Mouse (Mus musculus) forebrain, embryonic 11.5 days (tissue): ENCODE data around the gene Dynlt1c. TPM values are rescaled to one million over a fixed set of nuclear protein-coding genes. Genes with fewer than 3 reads are reported as not detected.
"Not testable (repeated sequence)": the region's sequence is repeated elsewhere in the genome, so short reads cannot be mapped to it uniquely, and the experiment has no call there.

ENCODE experiments used
- ATAC-seq: fragments of 200-750 bp; cut with Nextera tagmentation; replicated peaks from 2 replicates; pipeline ENCODE4 v1.8.0; 2017; ENCODE audit warnings: moderate TSS enrichment; ENCODE audit not compliant: low FRiP score
- DNase-seq: peaks from one replicate; pipeline ENCODE4 v3.0.0-alpha.2; 2017; ENCODE audit warnings: low spot score
- H3K27ac ChIP-seq: fragments of 300-500 bp; sonication (generic); 2 replicates; pipeline ENCODE4 v1.5.1; 2014; ENCODE audit warnings: low read depth, low read length
- H3K27me3 ChIP-seq: fragments of 300-500 bp; sonication (generic); 2 replicates; pipeline ENCODE4 v1.6.1; 2014; ENCODE audit warnings: mild to moderate bottlenecking, low read length, mixed read lengths; ENCODE audit not compliant: control insufficient read depth, insufficient read depth
- H3K36me3 ChIP-seq: fragments of 300-500 bp; sonication (generic); 2 replicates; pipeline ENCODE4 v1.6.1; 2014; ENCODE audit warnings: mild to moderate bottlenecking, low read length, moderate library complexity, mixed read lengths; ENCODE audit not compliant: control insufficient read depth, insufficient read depth
- H3K4me1 ChIP-seq: fragments of 300-500 bp; sonication (generic); replicated peaks from 2 replicates; pipeline ENCODE4 v1.6.1; 2014; ENCODE audit warnings: low read length, mixed read lengths; ENCODE audit not compliant: control insufficient read depth, insufficient read depth
- H3K4me2 ChIP-seq: fragments of 300-500 bp; sonication (generic); 2 replicates; pipeline ENCODE4 v1.6.1; 2014; ENCODE audit warnings: low read depth, mild to moderate bottlenecking, low read length, moderate library complexity, mixed read lengths; ENCODE audit not compliant: severe bottlenecking
- H3K4me3 ChIP-seq: fragments of 300-500 bp; sonication (generic); 2 replicates; pipeline ENCODE4 v1.5.1; 2014; ENCODE audit warnings: low read depth, low read length
- H3K9ac ChIP-seq: fragments of 300-500 bp; sonication (generic); 2 replicates; pipeline ENCODE4 v1.6.1; 2014; ENCODE audit warnings: low read length
- H3K9me3 ChIP-seq: fragments of 300-500 bp; sonication (generic); 2 replicates; pipeline ENCODE4 v1.6.1; 2016; ENCODE audit warnings: low read length, mixed read lengths; ENCODE audit not compliant: control insufficient read depth
- WGBS: fragments of 180-500 bp; shearing (Covaris S2); extraction: QIAGEN DNeasy Blood & Tissue Kit; methylation state at CpG from one replicate; pipeline ENCODE4 v1.1.7; 2014; 5-methylcytosine and 5-hydroxymethylcytosine counted together
- polyA plus RNA-seq: library from polyadenylated mRNA; unstranded; fragments of >200 nt; fragmentation: Nextera tagmentation; extraction: Ambion mirVana; gene quantifications from 2 replicates; pipeline ENCODE4 v1.2.1, GENCODE M21; 2014

The Dynlt1c gene
- polyA plus RNA-seq, 1 experiment from 2014 or later: 36.5 TPM

DNA sequence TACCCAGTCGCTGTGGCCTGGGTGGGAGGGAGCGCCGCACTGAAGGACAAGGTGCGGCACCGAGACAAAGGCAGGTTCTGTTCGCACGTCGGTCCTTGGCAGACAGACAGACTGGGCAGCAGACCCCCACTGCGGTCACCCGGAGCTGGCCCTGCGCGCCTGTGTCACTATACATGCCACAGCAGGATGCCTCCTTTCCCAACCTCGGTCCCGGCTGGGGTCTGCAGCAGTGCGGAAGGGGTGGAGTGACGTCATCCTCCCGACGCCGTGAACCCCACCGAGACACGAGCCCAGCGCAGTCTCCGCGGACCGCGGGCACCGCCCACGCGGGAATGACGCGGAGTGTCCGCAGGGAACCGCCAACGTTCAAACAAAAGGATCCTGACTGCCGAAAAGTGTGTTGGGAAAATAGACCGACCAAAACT is 53.6 kb downstream of the Dynlt1c start:
- H3K36me3 ChIP-seq, H3K27ac ChIP-seq, H3K4me1 ChIP-seq, H3K9me3 ChIP-seq, H3K27me3 ChIP-seq: not testable (repeated sequence)
- Histone ChIP-seq H3K4me3 (peak overlapping the region; percentile 46), H3K9ac (peak overlapping the region; percentile 58), H3K4me2 (peak overlapping the region; percentile 37; the same call in 1 of the 2 replicates)
- ATAC-seq: peak; percentile 92
- DNase-seq: peak; percentile 93
- under 1% methylated on average over 35 of the region's 36 CpGs for WGBS

DNA sequence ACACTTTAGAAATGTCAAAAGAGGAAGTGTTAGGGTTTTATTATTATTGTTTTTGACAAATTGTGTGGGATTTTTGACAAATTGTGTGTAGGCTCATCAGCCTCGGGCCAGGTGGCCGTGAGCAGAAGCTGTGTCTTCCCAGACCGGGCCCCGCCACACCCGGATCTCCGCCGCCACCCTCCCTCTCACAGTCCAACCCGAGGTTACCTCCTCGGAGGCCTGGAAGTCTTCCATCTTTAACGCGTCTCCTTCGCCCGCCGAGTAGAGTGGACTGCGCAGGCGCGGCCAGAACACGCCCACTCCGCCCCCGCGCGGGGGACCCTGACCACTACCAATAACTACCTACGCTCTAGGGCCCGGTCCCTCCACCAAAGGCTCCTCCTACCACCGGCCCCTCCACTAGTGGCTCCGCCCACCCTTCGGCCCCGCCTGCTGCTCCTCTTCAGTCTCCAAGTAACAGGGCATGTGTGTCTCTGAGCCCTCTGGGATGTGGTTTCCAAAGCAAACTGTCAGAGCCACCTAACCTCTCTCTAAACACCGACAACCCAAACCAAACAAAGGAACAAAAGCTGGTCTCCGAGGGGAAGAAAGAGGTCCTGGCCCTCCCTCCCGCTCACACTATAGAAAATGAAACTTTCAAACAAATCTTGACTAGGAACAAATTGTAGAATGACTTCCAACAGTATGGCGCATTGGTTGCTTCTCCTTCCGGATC is 54.3 kb downstream of the Dynlt1c start, which contains the start of gene Dynlt1f:
Gene Dynlt1f (minus strand): TSS at position 334 of the 715 bp plus-strand sequence.
- peak within 1 kb of the TSS; percentile 46 for H3K4me3 ChIP-seq
- not testable (repeated sequence) for H3K36me3 ChIP-seq, H3K4me1 ChIP-seq, H3K27ac ChIP-seq, H3K27me3 ChIP-seq, H3K9me3 ChIP-seq
- ATAC-seq: peak; percentile 97
- 4% methylated on average over 21 of the region's 33 CpGs for whole genome bisulfite sequencing
- H3K9ac ChIP-seq: peak within 1 kb of the TSS; percentile 58
- DNase-seq: peak; percentile 48
- H3K4me2 ChIP-seq: peak within 1 kb of the TSS; percentile 37; the same call in 1 of the 2 replicates

DNA sequence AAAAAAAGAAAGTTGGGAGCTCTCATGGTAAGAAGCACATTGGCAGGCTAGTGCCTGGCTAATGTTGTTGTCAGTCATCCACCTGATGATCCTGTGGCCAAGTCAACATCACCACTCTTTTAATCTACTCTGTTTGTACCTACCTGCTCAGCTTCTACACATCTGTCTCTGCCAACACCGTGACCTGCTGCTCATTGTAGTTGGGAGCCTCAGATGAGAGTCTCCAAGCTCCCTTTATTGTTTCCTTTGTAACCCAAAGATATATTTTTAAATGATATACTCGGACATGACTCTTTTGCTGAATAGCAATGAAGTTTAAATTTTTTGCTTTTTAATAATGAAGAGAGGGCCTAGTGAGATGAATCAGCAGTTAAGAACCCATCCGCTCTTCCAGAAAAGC is 55.0 kb downstream of the Dynlt1c start:
- not testable (repeated sequence) for H3K9ac ChIP-seq, DNase-seq, H3K4me2 ChIP-seq, H3K9me3 ChIP-seq, H3K27ac ChIP-seq, ATAC-seq, H3K4me3 ChIP-seq, H3K27me3 ChIP-seq, H3K36me3 ChIP-seq, H3K4me1 ChIP-seq
- WGBS: 95% methylated on average over 1 of the region's 3 CpGs

DNA sequence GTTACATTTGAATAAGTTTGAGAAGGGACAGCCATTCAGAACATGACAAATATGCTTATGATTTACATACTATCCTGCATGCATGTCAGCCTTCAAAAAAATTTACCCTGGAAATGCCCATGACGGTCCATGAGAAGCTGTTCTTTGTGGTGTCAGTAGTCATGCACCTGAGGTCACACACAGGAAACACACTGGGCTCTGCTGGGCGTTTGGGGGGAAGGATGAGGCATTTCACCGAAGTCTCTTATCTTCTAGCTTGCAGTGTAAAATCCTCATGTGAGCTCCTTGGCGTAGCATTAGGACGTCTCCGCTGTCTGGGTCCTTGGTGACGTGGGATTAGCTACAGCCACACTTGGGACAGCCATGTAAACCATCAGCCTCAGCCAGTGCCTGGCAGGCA is 57.3 kb downstream of the Dynlt1c start, which contains the start of gene Sytl3:
Gene Sytl3 (plus strand): TSS at position 293 of the 400 bp plus-strand sequence.
- H3K36me3 ChIP-seq, H3K27ac ChIP-seq, H3K9ac ChIP-seq, H3K27me3 ChIP-seq, H3K4me1 ChIP-seq, H3K4me2 ChIP-seq, ATAC-seq, DNase-seq, H3K9me3 ChIP-seq, H3K4me3 ChIP-seq: not testable (repeated sequence)
- WGBS: 91% methylated on average over 3 of the region's 7 CpGs

Other genes with a start within 250 kb of the Dynlt1c start
- 530 and 544 TPM in 2 replicates for gene Dynlt1b, start 171.6 kb upstream of the Dynlt1c start, polyA plus RNA-seq
- gene Dynlt1f, start 54.2 kb downstream of the Dynlt1c start, polyA plus RNA-seq: 282 and 296 TPM in 2 replicates
- not detected in 2 replicates for gene Sytl3, start 57.4 kb downstream of the Dynlt1c start, polyA plus RNA-seq
- gene Ezr, start 181.1 kb downstream of the Dynlt1c start, polyA plus RNA-seq: 122 and 135 TPM in 2 replicates